Mouse (Mus musculus): Measurements from ENCODE around the gene Vldlr.

DNA sequence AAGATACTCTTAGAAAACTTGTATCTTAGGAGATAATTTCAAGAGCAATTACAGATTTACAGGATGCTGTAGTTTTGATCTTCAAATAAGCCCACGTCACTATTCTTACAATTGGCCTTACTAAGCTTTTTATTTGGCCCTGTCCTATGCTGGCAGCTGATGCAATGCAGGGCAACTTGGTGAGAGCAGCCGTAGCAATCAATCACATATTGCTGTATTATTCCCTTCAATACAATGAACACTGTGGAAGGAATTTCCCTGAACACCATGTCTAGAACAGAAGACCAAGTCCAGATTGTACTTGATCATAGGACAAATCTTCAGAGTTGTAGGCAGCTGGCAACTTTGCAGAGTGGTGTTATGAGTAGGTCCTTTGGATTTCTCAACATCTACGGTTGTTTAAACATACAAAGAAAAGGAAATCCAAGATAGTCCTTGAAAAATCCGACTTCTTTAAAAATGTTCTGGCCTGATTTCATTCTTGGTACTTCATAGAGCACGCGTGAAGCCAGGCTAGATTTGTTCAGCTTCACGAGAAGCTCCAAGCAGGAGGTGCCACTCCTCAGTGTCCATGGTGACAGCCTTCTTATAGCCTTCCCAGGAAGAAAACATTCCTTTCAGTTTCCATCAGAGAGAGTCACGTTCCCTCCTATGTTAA is 44.5 kb downstream of the Vldlr start:
- TF ChIP-seq GATA1 (IDR thresholded peaks at IDR 0.05; ENCODE audit: low read length): no peak
- no peak for TF ChIP-seq TAL1 (IDR thresholded peaks at IDR 0.05; ENCODE audit: low read length)
